Mouse (Mus musculus) heart, embryonic 15.5 days (tissue): ENCODE data around the gene Glipr1l2. TPM values are rescaled to one million over a fixed set of nuclear protein-coding genes. Genes with fewer than 3 reads are reported as not detected.
"Not testable (repeated sequence)": the region's sequence is repeated elsewhere in the genome, so short reads cannot be mapped to it uniquely, and the experiment has no call there.

Experiments
- ATAC-seq: fragments of 200-750 bp; cut with Nextera tagmentation; replicated peaks from 2 replicates; pipeline ENCODE4 v1.8.0; 2017; ENCODE audit warnings: low read depth, moderate TSS enrichment; ENCODE audit not compliant: insufficient number of reproducible peaks, insufficient read depth, low FRiP score
- H3K27ac ChIP-seq: fragments of 300-500 bp; sonication (generic); 2 replicates; pipeline ENCODE4 v1.5.1; 2015; ENCODE audit warnings: mild to moderate bottlenecking, inconsistent platforms
- H3K27me3 ChIP-seq: fragments of 300-500 bp; sonication (generic); 2 replicates; pipeline ENCODE4 v1.6.1; 2015; ENCODE audit warnings: inconsistent platforms
- H3K36me3 ChIP-seq: fragments of 300-500 bp; sonication (generic); 2 replicates; pipeline ENCODE4 v1.6.1; 2015; ENCODE audit warnings: mild to moderate bottlenecking, inconsistent platforms
- H3K4me1 ChIP-seq: fragments of 300-500 bp; sonication (generic); replicated peaks from 2 replicates; pipeline ENCODE4 v1.6.1; 2015; ENCODE audit warnings: inconsistent platforms
- H3K4me2 ChIP-seq: fragments of 300-500 bp; sonication (generic); 2 replicates; pipeline ENCODE4 v1.6.1; 2015; ENCODE audit warnings: inconsistent platforms, mild to moderate bottlenecking, moderate library complexity
- H3K4me3 ChIP-seq: fragments of 300-500 bp; sonication (generic); 2 replicates; pipeline ENCODE4 v1.5.1; 2015; ENCODE audit warnings: mild to moderate bottlenecking, inconsistent platforms
- H3K9ac ChIP-seq: fragments of 300-500 bp; sonication (generic); 2 replicates; pipeline ENCODE4 v1.6.1; 2015; ENCODE audit warnings: mild to moderate bottlenecking, inconsistent platforms
- H3K9me3 ChIP-seq: fragments of 300-500 bp; sonication (generic); replicated peaks from 2 replicates; pipeline ENCODE4 v1.6.1; 2016; ENCODE audit warnings: inconsistent platforms
- WGBS: fragments of 180-500 bp; shearing (Covaris S2); methylation state at CpG from one replicate; pipeline ENCODE4 v1.1.7; 2015; ENCODE audit warnings: mixed read lengths; 5-methylcytosine and 5-hydroxymethylcytosine counted together
- polyA plus RNA-seq: library from polyadenylated mRNA; unstranded; fragments of >200 nt; fragmentation: Nextera tagmentation; extraction: Ambion mirVana; gene quantifications from 2 replicates; pipeline ENCODE4 v1.2.1, GENCODE M21; 2015

The Glipr1l2 gene
- polyA plus RNA-seq, result not detected in 2 replicates

DNA sequence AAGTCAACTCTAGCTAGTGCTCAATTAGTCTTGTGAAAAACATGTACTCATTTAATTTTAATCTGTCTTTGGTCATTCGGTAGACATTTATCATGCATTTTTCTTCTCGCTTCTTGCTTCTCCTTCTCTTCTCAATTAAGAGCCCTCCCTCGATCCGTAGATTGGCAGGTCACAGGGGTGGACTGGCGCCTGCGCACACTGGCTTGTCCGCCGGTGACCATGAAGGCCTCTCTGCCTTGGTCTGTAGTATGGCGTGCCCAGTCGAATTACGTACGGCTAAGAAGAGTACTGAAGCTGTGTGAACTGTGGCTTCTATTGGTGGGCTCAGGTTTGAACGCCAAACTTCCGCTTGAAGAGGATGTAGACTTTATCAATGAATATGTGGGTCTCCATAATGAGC is at the start of gene Glipr1l2:
Glipr1l2 (plus strand) TSS at position 198 of the 400 bp plus-strand sequence.
- Histone ChIP-seq H3K4me3 (no peak within 1 kb of the TSS), H3K4me2 (no peak within 1 kb of the TSS), H3K27ac (no peak within 1 kb of the TSS), H3K9me3 (no peaks in the 10 kb centered on the region), H3K4me1 (no peaks in the 10 kb centered on the region), H3K36me3 (no peaks in the 10 kb centered on the region), H3K27me3 (no peaks in the 10 kb centered on the region), H3K9ac (no peak within 1 kb of the TSS)
- 91% methylated on average over 14 of the region's 14 CpGs for WGBS
- no peak; the same call in 1 of the 2 replicates for ATAC-seq

DNA sequence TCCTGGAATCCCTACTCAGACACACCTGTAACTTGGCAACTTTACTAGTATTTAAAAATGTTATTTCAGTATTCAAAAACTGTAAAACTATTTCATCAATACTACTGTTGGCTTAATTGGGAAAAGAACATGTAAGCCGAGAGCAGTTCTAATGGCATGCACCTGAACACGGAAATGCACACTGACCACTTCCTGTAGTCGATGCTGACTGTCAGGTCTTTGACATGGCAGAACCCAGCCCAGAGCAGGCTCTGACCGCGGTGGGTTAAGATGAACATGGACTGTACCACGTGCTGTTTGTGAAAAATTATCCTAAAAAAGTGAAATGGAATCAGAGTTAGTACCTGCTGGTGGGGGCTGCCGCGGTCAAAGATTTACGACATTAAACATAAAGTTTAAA is 39.6 kb upstream of the Glipr1l2 start:
- not testable (repeated sequence) for H3K4me1 ChIP-seq, H3K4me3 ChIP-seq, H3K27me3 ChIP-seq, H3K27ac ChIP-seq, ATAC-seq, H3K36me3 ChIP-seq, H3K9ac ChIP-seq, H3K9me3 ChIP-seq, H3K4me2 ChIP-seq
- 75% methylated on average over 9 of the region's 9 CpGs for WGBS

DNA sequence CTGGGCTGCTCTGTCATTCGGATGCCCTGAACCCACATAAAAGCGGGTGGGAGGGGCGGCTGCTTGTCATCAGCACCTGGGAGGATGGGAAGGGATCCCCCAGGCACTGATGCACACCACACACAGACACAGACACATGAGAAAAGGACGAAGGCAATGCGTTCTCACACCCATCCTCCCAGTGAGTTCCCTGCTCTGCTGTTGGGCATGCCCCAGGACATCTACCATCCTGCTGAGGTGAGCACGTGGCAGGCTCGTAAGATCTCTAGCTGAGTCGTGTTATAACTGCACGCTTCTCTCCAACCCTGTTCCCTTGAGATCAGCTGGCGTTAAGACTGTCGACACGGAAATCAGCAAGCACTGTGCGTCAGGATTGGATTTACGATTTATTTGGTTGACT is 38.9 kb upstream of the Glipr1l2 start:
- not testable (repeated sequence) for H3K9ac ChIP-seq, H3K4me2 ChIP-seq, ATAC-seq, H3K4me1 ChIP-seq, H3K4me3 ChIP-seq, H3K36me3 ChIP-seq, H3K9me3 ChIP-seq, H3K27me3 ChIP-seq, H3K27ac ChIP-seq
- WGBS, result 49% methylated on average over 14 of the region's 14 CpGs

DNA sequence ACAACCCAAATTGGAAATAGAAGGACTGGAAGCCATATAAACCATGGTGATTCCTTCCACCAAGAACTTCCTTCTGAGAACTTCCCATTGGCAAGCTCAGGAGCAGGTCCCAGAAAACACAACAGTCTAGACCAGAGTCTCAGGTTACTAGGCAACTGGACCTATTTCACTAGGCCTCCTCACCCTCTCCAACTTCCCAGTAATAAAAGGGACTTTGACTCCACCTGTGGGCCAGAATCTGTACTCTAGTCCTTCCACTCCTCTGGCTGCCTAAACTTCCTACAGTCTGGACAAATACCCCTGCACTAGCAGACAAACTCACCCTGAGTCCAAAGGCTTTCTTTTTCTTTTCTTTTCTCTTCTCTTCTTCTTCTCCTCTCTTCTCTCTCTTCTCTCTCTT is 31.9 kb upstream of the Glipr1l2 start:
- ATAC-seq, result no peak
- Histone ChIP-seq H3K27me3 (no peaks in the 10 kb centered on the region), H3K9ac (no peak overlapping the region), H3K27ac (no peak overlapping the region), H3K36me3 (no peaks in the 10 kb centered on the region), H3K9me3 (no peaks in the 10 kb centered on the region), H3K4me2 (no peak overlapping the region), H3K4me3 (no peak overlapping the region), H3K4me1 (no peaks in the 10 kb centered on the region)

DNA sequence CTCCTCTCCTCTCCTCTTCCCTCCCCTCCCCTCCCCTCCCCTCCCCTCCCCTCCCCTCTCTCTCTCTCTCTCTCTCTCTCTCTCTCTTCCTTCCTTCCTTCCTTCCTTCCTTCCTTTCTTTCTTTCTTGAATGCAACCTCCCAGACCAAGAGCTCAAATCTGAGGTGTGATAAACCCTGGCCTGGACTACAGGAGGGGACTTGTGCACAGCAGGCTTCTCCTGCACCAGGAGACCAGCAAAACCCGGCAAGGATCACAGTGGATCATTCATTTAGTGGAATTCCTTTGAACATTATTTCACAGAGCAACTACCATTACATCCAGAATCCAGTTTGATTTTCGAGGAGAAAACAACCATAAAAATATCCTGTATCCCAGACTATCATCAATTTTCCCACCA is 31.2 kb upstream of the Glipr1l2 start:
- not testable (repeated sequence) for H3K36me3 ChIP-seq, H3K27ac ChIP-seq, H3K9ac ChIP-seq, H3K4me3 ChIP-seq, H3K4me1 ChIP-seq, ATAC-seq, H3K9me3 ChIP-seq, H3K4me2 ChIP-seq, H3K27me3 ChIP-seq
- 55% methylated on average over 2 of the region's 2 CpGs for WGBS

DNA sequence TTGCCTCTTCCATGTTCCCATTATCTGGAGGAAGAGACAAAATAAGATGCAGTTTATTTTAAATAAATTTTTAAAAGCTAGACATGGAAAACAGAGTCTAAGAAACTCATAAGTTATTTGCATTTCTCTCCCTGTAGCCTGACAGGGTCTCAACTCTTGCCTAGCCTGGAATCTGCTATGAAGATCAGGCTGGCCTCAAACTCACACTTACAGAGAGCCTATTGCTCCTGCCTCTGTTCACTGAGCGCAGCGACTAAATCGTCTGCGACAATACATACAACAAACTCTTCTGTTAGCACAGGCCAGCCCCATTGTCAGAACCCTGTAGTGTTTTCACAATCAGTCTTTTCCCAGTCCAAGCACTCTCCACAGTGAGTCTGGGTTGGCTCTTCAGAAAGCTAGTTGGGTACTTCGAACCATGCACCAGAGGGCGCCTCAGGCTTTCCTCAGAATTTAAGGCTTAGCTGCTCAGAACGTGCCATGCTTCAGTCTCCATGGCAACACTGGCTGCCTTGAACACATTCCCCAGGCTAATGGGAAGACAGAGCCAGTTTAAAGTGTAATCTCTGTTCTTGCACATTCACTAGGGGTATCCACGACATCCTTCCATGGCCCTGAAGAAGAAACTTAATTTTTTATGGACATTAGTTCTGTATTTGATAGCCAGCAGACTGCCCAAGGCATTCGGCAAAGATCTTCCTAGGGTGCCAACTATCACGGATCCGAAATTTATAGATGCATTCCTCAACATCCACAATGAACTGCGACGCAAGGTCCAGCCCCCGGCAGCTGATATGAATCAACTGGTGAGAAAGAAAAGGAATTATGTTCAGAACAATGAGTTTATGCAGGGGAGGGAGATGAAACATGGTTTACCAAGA is 23.2 kb upstream of the Glipr1l2 start, which contains the start of gene Glipr1l1:
Glipr1l1 (plus strand) TSS at position 488 of the 881 bp plus-strand sequence.
- Histone ChIP-seq H3K9me3 (no peaks in the 10 kb centered on the region), H3K36me3 (no peaks in the 10 kb centered on the region), H3K27ac (no peak within 1 kb of the TSS), H3K9ac (no peak within 1 kb of the TSS), H3K4me1 (no peaks in the 10 kb centered on the region), H3K4me2 (no peak within 1 kb of the TSS), H3K27me3 (no peaks in the 10 kb centered on the region), H3K4me3 (no peak within 1 kb of the TSS)
- 0 out of 2 replicates have a peak, but pooled peaks have one; percentile 39 for ATAC-seq
- 56% methylated on average over 14 of the region's 14 CpGs for WGBS

DNA sequence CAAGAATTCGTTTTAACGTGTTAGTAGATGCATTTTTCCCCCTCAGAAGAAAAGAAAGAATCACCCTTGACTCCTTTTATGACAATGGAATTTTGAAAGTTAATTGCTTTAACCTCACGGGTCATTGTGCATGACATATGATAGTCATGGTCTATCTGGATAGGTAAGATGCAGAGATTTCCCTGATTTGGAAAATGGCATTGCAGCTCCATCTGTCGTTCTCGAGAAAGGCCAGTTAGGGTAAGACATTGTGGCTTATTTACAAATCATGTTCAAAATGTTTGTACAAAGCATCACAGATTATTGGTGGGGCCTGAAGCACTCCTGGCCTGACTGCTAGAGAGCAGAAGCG is 22.6 kb upstream of the Glipr1l2 start:
- H3K9ac ChIP-seq, ATAC-seq, H3K4me3 ChIP-seq, H3K27me3 ChIP-seq, H3K4me1 ChIP-seq, H3K27ac ChIP-seq, H3K9me3 ChIP-seq, H3K36me3 ChIP-seq, H3K4me2 ChIP-seq: not testable (repeated sequence)
- WGBS, result 81% methylated on average over 6 of the region's 6 CpGs

DNA sequence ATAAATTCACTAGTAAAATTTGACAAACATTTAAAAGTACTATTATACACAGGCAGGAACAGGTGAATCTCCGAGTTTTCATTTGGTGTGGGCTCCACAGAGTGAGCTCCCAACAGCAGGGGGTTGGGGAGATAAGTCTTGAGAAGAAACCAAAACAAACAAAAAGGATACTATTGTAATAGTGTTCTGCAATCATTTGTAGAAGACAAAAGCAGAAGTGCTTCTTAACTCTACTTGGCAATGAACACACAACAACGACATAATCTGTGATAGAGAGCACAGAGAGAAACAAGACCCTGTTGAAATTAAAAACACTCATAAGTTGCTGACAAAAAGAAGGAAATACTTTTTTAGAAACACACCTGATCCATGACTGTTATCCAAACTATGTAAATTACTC is 3.1 kb upstream of the Glipr1l2 start:
- H3K9ac ChIP-seq, result no peak overlapping the region
- ATAC-seq, result no peak
- H3K9me3 ChIP-seq, result no peaks in the 10 kb centered on the region
- no peak overlapping the region for H3K4me2 ChIP-seq
- H3K4me1 ChIP-seq, result no peaks in the 10 kb centered on the region
- H3K27ac ChIP-seq, result no peak overlapping the region
- no peaks in the 10 kb centered on the region for H3K27me3 ChIP-seq
- 19% methylated on average over 2 of the region's 2 CpGs for WGBS
- no peak overlapping the region for H3K4me3 ChIP-seq
- H3K36me3 ChIP-seq, result no peaks in the 10 kb centered on the region

DNA sequence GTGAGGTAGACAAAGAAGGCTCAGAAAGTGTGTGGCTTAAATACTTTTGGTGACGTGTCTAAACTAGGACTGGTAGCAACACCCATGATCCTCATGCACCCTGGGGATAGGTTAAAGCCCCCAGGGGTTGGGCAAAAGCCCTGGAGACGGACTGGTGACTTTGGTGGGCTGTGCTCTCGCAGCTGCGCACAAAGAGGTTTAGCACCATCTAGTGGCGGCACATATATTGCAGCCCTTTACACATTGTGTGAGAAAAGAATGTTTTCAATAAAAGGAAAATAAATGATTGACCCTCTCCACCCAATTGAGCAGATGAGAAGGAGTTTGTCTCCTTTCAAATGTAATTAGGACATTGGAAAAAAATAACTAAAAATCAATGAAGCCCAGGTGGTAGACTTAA is 22.6 kb downstream of the Glipr1l2 start:
- ATAC-seq, H3K4me3 ChIP-seq, H3K36me3 ChIP-seq, H3K9me3 ChIP-seq, H3K27me3 ChIP-seq, H3K4me2 ChIP-seq, H3K27ac ChIP-seq, H3K9ac ChIP-seq, H3K4me1 ChIP-seq: not testable (repeated sequence)
- WGBS, result 3% methylated on average over 5 of the region's 5 CpGs

DNA sequence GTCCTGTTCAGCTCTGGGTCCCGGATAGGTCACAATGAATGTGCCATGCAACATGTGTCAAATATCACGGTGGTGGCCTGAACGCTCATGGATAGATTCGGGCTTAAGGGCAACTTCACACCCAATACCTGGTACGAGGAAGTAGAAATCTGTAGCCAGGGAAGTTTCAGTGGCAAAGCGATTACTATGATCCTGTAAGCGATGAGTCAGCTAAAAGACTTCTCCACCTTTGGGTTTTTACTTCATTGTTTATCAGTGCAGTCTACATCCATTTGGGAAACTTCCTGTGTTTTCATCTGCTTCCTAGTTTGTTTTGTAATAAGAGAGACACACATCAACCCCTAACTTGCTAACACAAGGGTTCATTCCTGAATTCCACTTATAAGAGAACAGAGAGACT is 27.2 kb downstream of the Glipr1l2 start:
- no peak for ATAC-seq
- Histone ChIP-seq H3K27me3 (no peaks in the 10 kb centered on the region), H3K36me3 (no peaks in the 10 kb centered on the region), H3K9me3 (no peaks in the 10 kb centered on the region), H3K9ac (no peak overlapping the region), H3K4me2 (no peak overlapping the region), H3K4me1 (no peaks in the 10 kb centered on the region), H3K4me3 (no peak overlapping the region), H3K27ac (no peak overlapping the region)
- WGBS, result 89% methylated on average over 7 of the region's 7 CpGs

DNA sequence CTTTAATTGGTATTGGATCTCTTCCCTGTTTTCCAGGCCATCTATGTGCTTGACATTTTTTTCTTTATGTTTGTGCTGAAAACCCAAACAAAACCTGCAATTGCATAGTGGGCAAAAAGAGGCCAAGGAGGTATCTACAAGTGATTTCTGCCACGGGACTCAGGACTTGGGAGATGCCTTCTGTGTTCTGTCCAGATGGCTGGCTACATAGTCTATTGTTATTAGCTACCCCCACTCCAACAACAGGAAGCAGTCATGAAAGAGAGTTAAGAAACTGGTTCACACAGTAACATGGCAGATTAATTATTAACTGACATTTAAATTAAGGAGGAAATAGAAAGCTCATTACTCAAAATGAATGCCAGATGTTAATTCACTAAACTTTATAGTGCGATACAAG is 41.9 kb downstream of the Glipr1l2 start:
- not testable (repeated sequence) for H3K9me3 ChIP-seq, H3K27ac ChIP-seq, H3K4me3 ChIP-seq, H3K36me3 ChIP-seq, H3K27me3 ChIP-seq, H3K4me1 ChIP-seq, ATAC-seq, H3K4me2 ChIP-seq, H3K9ac ChIP-seq
- WGBS, result 64% methylated on average over 2 of the region's 2 CpGs

DNA sequence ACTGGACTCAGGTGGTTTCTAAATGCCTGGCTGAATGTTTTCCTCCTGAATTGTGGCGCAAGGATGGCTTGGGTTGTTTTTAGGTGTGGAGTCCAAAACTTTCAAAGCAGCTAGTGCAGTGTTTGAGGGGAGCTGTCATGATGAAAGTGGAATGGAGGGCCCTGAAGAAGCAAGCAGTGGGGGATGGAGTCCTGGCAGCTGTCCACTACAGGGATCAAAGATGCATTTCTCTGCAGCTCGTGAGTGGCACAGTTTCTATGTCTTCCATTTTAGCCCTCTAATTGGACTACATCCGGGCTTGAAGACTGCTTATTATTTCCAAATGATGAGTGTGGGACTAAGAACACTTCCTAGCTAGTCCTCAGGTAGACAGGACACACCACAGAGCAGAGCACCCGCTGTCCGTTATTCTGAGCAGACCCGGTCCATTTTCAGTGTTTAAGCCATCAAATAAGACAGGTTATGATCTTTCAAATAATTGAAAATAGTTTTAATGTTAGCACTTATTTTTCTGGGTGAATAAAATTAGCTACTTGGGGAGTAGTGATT is 44.6 kb downstream of the Glipr1l2 start:
- H3K36me3 ChIP-seq, H3K9me3 ChIP-seq, H3K4me3 ChIP-seq, H3K27ac ChIP-seq, H3K9ac ChIP-seq, H3K4me2 ChIP-seq, ATAC-seq, H3K4me1 ChIP-seq, H3K27me3 ChIP-seq: not testable (repeated sequence)
- WGBS, result 74% methylated on average over 6 of the region's 6 CpGs
